Mouse (Mus musculus): ENCODE measurements around the gene Patj. TPM values are rescaled to one million over a fixed set of nuclear protein-coding genes. Genes with fewer than 3 reads are reported as not detected.

Patj gene
- polyA plus RNA-seq, 2 experiments: 11.9 to 16.7 TPM

GRCm38 (mm10) chr4:98756141-98756540 is 360.6 kb downstream of the Patj start:
- DNase-seq (ENCODE audit: low spot score) (no peak), ATAC-seq (ENCODE audit: low FRiP score, low read depth) (no peak)
- Histone ChIP-seq H3K9me3 (ENCODE audit: control insufficient read depth, low read length) (no peaks in the 10 kb centered on the region), H3K27ac (replicated peaks; ENCODE audit: low read depth, low read length) (no peak overlapping the region), H3K4me2 (replicated peaks; ENCODE audit: low read depth, low read length, severe bottlenecking) (no peak overlapping the region), H3K4me3 (replicated peaks; ENCODE audit: low read length) (no peak overlapping the region), H3K36me3 (ENCODE audit: control insufficient read depth, insufficient read depth, low read length) (peaks cover 29% of the 10 kb centered on the region), H3K27me3 (ENCODE audit: control insufficient read depth, insufficient read depth, low read length) (no peaks in the 10 kb centered on the region), H3K9ac (ENCODE audit: low read depth, low read length, severe bottlenecking) (no peak overlapping the region), H3K4me1 (ENCODE audit: control insufficient read depth, insufficient read depth, low read length) (no peaks in the 10 kb centered on the region)
- WGBS: 68% methylated on average over 11 of the region's 11 CpGs
- TF ChIP-seq POLR2A (IDR thresholded peaks at IDR 0.05; ENCODE audit: borderline replicate concordance, extremely low read depth, insufficient read depth, insufficient read length): no peak

- no peak for DNase-seq (ENCODE audit: low spot score)
- Histone ChIP-seq H3K36me3 (ENCODE audit: control insufficient read depth, insufficient read depth, low read length) (peaks cover 34% of the 10 kb centered on the region), H3K27me3 (ENCODE audit: control insufficient read depth, insufficient read depth, low read length) (no peaks in the 10 kb centered on the region), H3K4me3 (replicated peaks; ENCODE audit: low read length) (no peak overlapping the region), H3K4me2 (replicated peaks; ENCODE audit: low read depth, low read length, severe bottlenecking) (no peak overlapping the region), H3K4me1 (ENCODE audit: control insufficient read depth, insufficient read depth, low read length) (no peaks in the 10 kb centered on the region), H3K27ac (replicated peaks; ENCODE audit: low read depth, low read length) (no peak overlapping the region), H3K9ac (ENCODE audit: low read depth, low read length, severe bottlenecking) (no peak overlapping the region), H3K9me3 (ENCODE audit: control insufficient read depth, low read length) (no peaks in the 10 kb centered on the region)
- WGBS: 56% methylated on average over 4 of the region's 4 CpGs
- ATAC-seq (ENCODE audit: low FRiP score, low read depth): 0 out of 2 replicates have a peak, but pooled peaks have one; percentile 41
- no peak for TF ChIP-seq POLR2A (IDR thresholded peaks at IDR 0.05; ENCODE audit: borderline replicate concordance, extremely low read depth, insufficient read depth, insufficient read length)
Observed at GRCm38 (mm10) chr4:98758012-98758821, 362.6 kb downstream of the Patj start.

GRCm38 (mm10) chr4:98758872-98759518 is 363.4 kb downstream of the Patj start:
- H3K9ac ChIP-seq (ENCODE audit: low read depth, low read length, severe bottlenecking): no peak overlapping the region
- ATAC-seq (ENCODE audit: low FRiP score, low read depth): no peak
- H3K27ac ChIP-seq (replicated peaks; ENCODE audit: low read depth, low read length): no peak overlapping the region
- no peaks in the 10 kb centered on the region for H3K9me3 ChIP-seq (ENCODE audit: control insufficient read depth, low read length)
- no peak overlapping the region for H3K4me3 ChIP-seq (replicated peaks; ENCODE audit: low read length)
- TF ChIP-seq POLR2A (IDR thresholded peaks at IDR 0.05; ENCODE audit: borderline replicate concordance, extremely low read depth, insufficient read depth, insufficient read length): no peak
- DNase-seq (ENCODE audit: low spot score): no peak
- 84% methylated on average over 3 of the region's 3 CpGs for WGBS
- H3K4me1 ChIP-seq (ENCODE audit: control insufficient read depth, insufficient read depth, low read length): no peaks in the 10 kb centered on the region
- peaks cover 38% of the 10 kb centered on the region for H3K36me3 ChIP-seq (ENCODE audit: control insufficient read depth, insufficient read depth, low read length)
- no peak overlapping the region for H3K4me2 ChIP-seq (replicated peaks; ENCODE audit: low read depth, low read length, severe bottlenecking)
- no peaks in the 10 kb centered on the region for H3K27me3 ChIP-seq (ENCODE audit: control insufficient read depth, insufficient read depth, low read length)

GRCm38 (mm10) chr4:98767134-98768133 is 371.8 kb downstream of the Patj start:
- TF ChIP-seq POLR2A (IDR thresholded peaks at IDR 0.05; ENCODE audit: borderline replicate concordance, extremely low read depth, insufficient read depth, insufficient read length): no peak
- Histone ChIP-seq H3K27me3 (ENCODE audit: control insufficient read depth, insufficient read depth, low read length) (no peaks in the 10 kb centered on the region), H3K4me2 (replicated peaks; ENCODE audit: low read depth, low read length, severe bottlenecking) (no peak overlapping the region), H3K36me3 (ENCODE audit: control insufficient read depth, insufficient read depth, low read length) (peaks cover 39% of the 10 kb centered on the region), H3K9ac (ENCODE audit: low read depth, low read length, severe bottlenecking) (no peak overlapping the region), H3K27ac (replicated peaks; ENCODE audit: low read depth, low read length) (no peak overlapping the region), H3K4me3 (replicated peaks; ENCODE audit: low read length) (no peak overlapping the region), H3K4me1 (ENCODE audit: control insufficient read depth, insufficient read depth, low read length) (peaks cover 7% of the 10 kb centered on the region), H3K9me3 (ENCODE audit: control insufficient read depth, low read length) (no peaks in the 10 kb centered on the region)
- 62% methylated on average over 14 of the region's 14 CpGs for WGBS
- DNase-seq (ENCODE audit: low spot score): no peak
- ATAC-seq (ENCODE audit: low FRiP score, low read depth): no peak

Small RNA genes within 50 kb of the gene (microRNA-seq; reads per million reads assigned to microRNA genes)
- not detected for gene Gm22625
- not detected for gene Gm26154

Other genes starting within 250 kb of the Patj start
- 42.8 and 48.7 TPM in 2 replicates for gene Tm2d1, start 12.5 kb upstream of the Patj start, polyA plus RNA-seq (2012; rRNA removed)
- gene Tm2d1, start 12.5 kb upstream of the Patj start, polyA plus RNA-seq (2014; fragmentation: Nextera tagmentation; extraction: Ambion mirVana): 87.2 and 88.6 TPM in 2 replicates

All from limb, embryonic 14.5 days (tissue).